Mouse (Mus musculus) brain, embryonic 18.5 days (tissue): Measurements from ENCODE around the gene Ehbp1l1.

Source experiments
- DNase-seq: peaks from one replicate; pipeline ENCODE4 v3.0.0-alpha.2; 2012; ENCODE audit warnings: low read depth, low spot score

Ehbp1l1 gene

GRCm38 (mm10) chr19:5725767-5726515 lies at the start of gene Ehbp1l1:
Gene Ehbp1l1 (minus strand): TSS chr19:5726317.
- no peak for DNase-seq

GRCm38 (mm10) chr19:5770925-5771860 lies 45.1 kb upstream of the Ehbp1l1 start, which contains the start of gene Scyl1:
Gene Scyl1 (minus strand): TSS chr19:5771419.
- DNase-seq, result peak; percentile 65

- DNase-seq, result no peak
Measured at GRCm38 (mm10) chr19:5770311-5770710, 44.2 kb upstream of the Ehbp1l1 start.

GRCm38 (mm10) chr19:5767271-5767670 lies 41.2 kb upstream of the Ehbp1l1 start:
- DNase-seq, result no peak

GRCm38 (mm10) chr19:5763163-5763562 lies 37.0 kb upstream of the Ehbp1l1 start:
- DNase-seq, result no peak

GRCm38 (mm10) chr19:5758878-5759403 lies 32.8 kb upstream of the Ehbp1l1 start:
- DNase-seq, result no peak

GRCm38 (mm10) chr19:5756991-5757636 lies 31.0 kb upstream of the Ehbp1l1 start:
- no peak for DNase-seq

GRCm38 (mm10) chr19:5756321-5756985 lies 30.3 kb upstream of the Ehbp1l1 start:
- DNase-seq, result no peak

GRCm38 (mm10) chr19:5751742-5752141 lies 25.6 kb upstream of the Ehbp1l1 start:
- no peak for DNase-seq

- DNase-seq, result no peak
Measured at GRCm38 (mm10) chr19:5750951-5751350, 24.8 kb upstream of the Ehbp1l1 start.

GRCm38 (mm10) chr19:5749476-5749875 lies 23.4 kb upstream of the Ehbp1l1 start:
- no peak for DNase-seq

GRCm38 (mm10) chr19:5746907-5747363 lies 20.8 kb upstream of the Ehbp1l1 start:
- DNase-seq, result no peak

- no peak for DNase-seq
Measured at GRCm38 (mm10) chr19:5745756-5746710, 19.9 kb upstream of the Ehbp1l1 start.

- no peak for DNase-seq
Measured at GRCm38 (mm10) chr19:5743576-5743975, 17.5 kb upstream of the Ehbp1l1 start.

- no peak for DNase-seq
Measured at GRCm38 (mm10) chr19:5742241-5742641, 16.1 kb upstream of the Ehbp1l1 start.

- no peak for DNase-seq
Measured at GRCm38 (mm10) chr19:5741641-5742240, 15.6 kb upstream of the Ehbp1l1 start.

GRCm38 (mm10) chr19:5740320-5741317 lies 14.5 kb upstream of the Ehbp1l1 start, which contains the start of gene Ltbp3:
Gene Ltbp3 (plus strand): TSS chr19:5740904.
- peak; percentile 55 for DNase-seq

- no peak for DNase-seq
Measured at GRCm38 (mm10) chr19:5739446-5739845, 13.3 kb upstream of the Ehbp1l1 start.
